Mouse (Mus musculus) ES-E14 (cell line): ENCODE measurements at regions not wholly inside any gene's neighbourhood (a gene's known extent, or its start where the extent isn't known, plus 50 kb on each side); places are given as distances from the start of the nearest gene placed in this dataset.

Experiments used
- DNase-seq: peaks from one replicate; pipeline ENCODE4 v3.0.0-alpha.2; 2013; ENCODE audit warnings: low read depth, low spot score
- H3K27ac ChIP-seq: 2 replicates; pipeline ENCODE4 v1.5.1; 2012; ENCODE audit warnings: low read depth, mild to moderate bottlenecking, low read length, moderate library complexity, mixed read lengths; ENCODE audit not compliant: poor library complexity, insufficient read depth, severe bottlenecking
- H3K36me3 ChIP-seq: 2 replicates; pipeline ENCODE4 v1.6.1; 2012; ENCODE audit warnings: mild to moderate bottlenecking, low read length, moderate library complexity, mixed read lengths; ENCODE audit not compliant: control insufficient read depth, poor library complexity, insufficient read depth, severe bottlenecking
- H3K4me1 ChIP-seq, 2 experiments: fragments of 150-350 bp in 1 of 2; sonication (generic) in 1 of 2; 2 replicates each; pipeline ENCODE4 v1.6.1; 2012; ENCODE audit warnings: low read length in 2 of 2, mild to moderate bottlenecking in 1 of 2, mixed read lengths in 1 of 2; ENCODE audit not compliant: control insufficient read depth in 2 of 2, insufficient read depth in 2 of 2, poor library complexity in 1 of 2
- H3K4me3 ChIP-seq, 2 experiments: fragments of 150-350 bp in 1 of 2; sonication (generic) in 1 of 2; 2 replicates each; pipeline ENCODE4 v1.5.1; 2012; ENCODE audit warnings: low read length in 2 of 2, low read depth in 1 of 2, mild to moderate bottlenecking in 1 of 2, mixed read lengths in 1 of 2; ENCODE audit not compliant: insufficient read depth in 1 of 2, poor library complexity in 1 of 2, severe bottlenecking in 1 of 2
- H3K9ac ChIP-seq: 2 replicates; pipeline ENCODE4 v1.6.1; 2012; ENCODE audit warnings: low read depth, mild to moderate bottlenecking, low read length, mixed read lengths; ENCODE audit not compliant: poor library complexity, insufficient read depth, severe bottlenecking
- H3K9me3 ChIP-seq: fragments of 150-350 bp; sonication (generic); 2 replicates; pipeline ENCODE4 v1.6.1; 2012; ENCODE audit warnings: low read depth, mild to moderate bottlenecking, low read length; ENCODE audit not compliant: control insufficient read depth, insufficient read depth
- CHD2 ChIP-seq: IDR thresholded peaks from 2 replicates; pipeline ENCODE4 v1.6.1; 2014; ENCODE audit warnings: mild to moderate bottlenecking, low read depth, low read length, inconsistent platforms
- HCFC1 ChIP-seq: IDR thresholded peaks from 2 replicates; pipeline ENCODE4 v1.6.1; 2012; ENCODE audit warnings: low read length, inconsistent platforms, borderline replicate concordance; ENCODE audit not compliant: insufficient read depth
- MAFK ChIP-seq: IDR thresholded peaks from 2 replicates; pipeline ENCODE4 v1.6.1; 2014; ENCODE audit warnings: mild to moderate bottlenecking, low read depth, low read length, inconsistent platforms; ENCODE audit not compliant: insufficient read depth
- ZC3H11A ChIP-seq: IDR thresholded peaks from 2 replicates; pipeline ENCODE4 v1.6.1; 2012; ENCODE audit warnings: low read depth, mild to moderate bottlenecking, inconsistent platforms, low read length, borderline replicate concordance
- ZNF384 ChIP-seq: IDR thresholded peaks from 2 replicates; pipeline ENCODE4 v1.6.1; 2012; ENCODE audit warnings: low read depth, low read length, inconsistent platforms
- in situ Hi-C, 2 experiments: fragments of 600-800 bp; cut with MboI; formaldehyde crosslinking; loops; one replicate each; pipeline ENCODE4 v1.15.1; 2025; ENCODE audit warnings: low sequenced_read_pairs in 2 of 2, inconsistent platforms in 1 of 2; ENCODE audit not compliant: unreplicated experiment in 2 of 2

DNA sequence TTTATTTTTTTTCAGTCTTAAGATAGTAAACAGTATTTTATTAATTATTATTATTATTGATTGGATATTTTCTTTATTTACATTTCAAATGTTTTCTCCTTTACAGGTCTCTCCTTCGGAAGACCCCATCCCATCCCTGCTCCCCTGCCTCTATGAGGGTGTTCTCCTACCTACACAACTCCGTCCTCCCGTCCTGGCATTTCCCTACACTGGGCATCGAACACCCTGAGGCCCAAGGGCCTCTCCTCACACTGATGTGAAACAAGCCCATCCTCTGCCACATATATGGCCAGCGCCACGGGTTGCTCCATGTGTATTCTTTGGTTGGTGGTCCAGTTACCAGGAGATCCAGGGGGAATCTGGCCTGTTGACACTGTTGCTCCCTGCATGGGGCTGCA lies 118.3 kb upstream of the Ldb2 start:
- Histone ChIP-seq H3K27ac (no peak overlapping the region), H3K4me3 (no peak overlapping the region), H3K4me1 (no peaks in the 10 kb centered on the region), H3K36me3 (no peaks in the 10 kb centered on the region), H3K9me3 (no peaks in the 10 kb centered on the region), H3K9ac (no peak overlapping the region)
- in situ Hi-C loops: no loop called here
- no peak for DNase-seq
- TF ChIP-seq ZNF384 (no peak), MAFK (no peak), HCFC1 (no peak), CHD2 (no peak)

DNA sequence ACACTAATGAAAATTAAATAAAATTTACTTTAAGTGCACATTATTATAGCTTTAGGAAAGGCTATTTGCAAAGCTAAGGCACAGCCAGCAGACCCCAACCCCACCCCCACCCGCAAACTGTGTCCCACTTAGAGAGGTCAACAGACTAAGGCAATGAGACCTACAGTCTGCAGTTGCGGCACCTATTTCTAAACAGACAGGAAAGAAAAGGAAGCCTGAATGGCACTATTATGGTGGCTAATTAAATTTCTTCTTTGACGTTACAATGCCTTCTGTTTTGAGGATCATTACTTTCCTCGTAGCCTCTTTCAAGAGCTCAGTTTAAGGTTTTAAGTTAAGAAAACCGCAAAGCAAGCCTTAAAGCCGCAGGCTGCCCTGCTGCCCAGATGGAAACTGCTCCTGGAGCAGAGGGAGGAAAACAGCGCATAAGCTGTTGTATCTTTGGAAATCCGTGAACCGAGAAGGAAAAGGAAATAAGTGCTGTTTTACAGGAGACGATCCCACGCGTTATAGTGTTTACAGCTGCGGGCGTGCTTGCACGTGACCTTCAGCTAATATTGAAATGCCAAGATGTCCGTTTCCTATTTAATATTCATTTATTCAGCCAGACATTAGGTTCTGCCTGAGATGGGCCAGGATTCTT lies 117.8 kb upstream of the Ldb2 start:
- no peaks in the 10 kb centered on the region for H3K36me3 ChIP-seq
- TF ChIP-seq HCFC1: no peak
- TF ChIP-seq ZC3H11A: no peak
- no peak for TF ChIP-seq CHD2
- no peak for TF ChIP-seq ZNF384
- TF ChIP-seq MAFK: no peak
- H3K9me3 ChIP-seq: no peaks in the 10 kb centered on the region
- no peak overlapping the region for H3K9ac ChIP-seq
- H3K4me3 ChIP-seq: no peak overlapping the region
- in situ Hi-C loops: no loop called here
- no peaks in the 10 kb centered on the region for H3K4me1 ChIP-seq
- no peak overlapping the region for H3K27ac ChIP-seq
- DNase-seq: no peak

DNA sequence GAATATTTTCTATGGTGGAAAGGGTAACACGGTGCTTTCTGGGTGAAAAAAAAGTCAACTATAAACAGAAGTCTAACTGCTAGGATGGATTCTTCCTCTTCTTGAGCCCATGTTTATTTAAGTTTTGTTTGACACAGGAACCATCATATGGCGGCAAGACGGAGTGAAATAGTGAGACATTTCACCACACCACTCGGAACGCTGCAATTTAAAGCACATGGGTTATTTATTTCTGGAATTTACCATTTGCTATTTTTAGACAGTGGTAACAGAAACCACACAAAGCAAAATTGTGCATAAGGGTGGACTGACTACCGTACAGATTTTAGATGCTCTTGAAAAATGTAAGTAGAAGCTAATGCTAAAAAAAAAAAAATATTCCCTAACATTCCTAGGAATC lies 103.1 kb upstream of the Ldb2 start:
- no peak for TF ChIP-seq ZNF384
- H3K4me3 ChIP-seq: no peak overlapping the region
- DNase-seq: no peak
- H3K4me1 ChIP-seq: no peaks in the 10 kb centered on the region
- no peak overlapping the region for H3K27ac ChIP-seq
- H3K36me3 ChIP-seq: no peaks in the 10 kb centered on the region
- in situ Hi-C loops: no loop called here
- H3K9me3 ChIP-seq: no peaks in the 10 kb centered on the region
- H3K9ac ChIP-seq: no peak overlapping the region

DNA sequence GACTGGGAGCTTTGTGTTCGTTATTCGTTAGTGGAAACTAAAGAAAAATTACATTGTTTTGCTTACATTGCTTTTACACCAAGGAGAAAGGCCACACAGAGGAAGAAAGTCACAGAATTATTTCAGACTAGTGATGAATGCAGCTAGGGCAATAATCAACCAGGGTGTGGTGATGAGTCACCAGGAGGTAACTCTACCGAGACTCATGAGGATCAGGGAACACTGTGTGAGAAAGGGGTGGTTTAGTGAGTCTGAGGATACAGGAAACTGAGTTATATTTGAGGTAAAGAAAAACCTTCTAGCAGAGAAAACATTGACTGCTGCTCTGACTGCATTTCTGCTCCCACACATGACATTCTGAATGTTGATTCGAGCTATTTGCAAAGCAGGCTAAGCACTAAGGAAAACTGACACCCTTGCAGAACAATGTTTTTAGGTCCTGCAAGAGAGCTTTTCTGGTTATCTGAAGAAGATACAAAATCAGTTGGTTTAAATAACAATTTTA lies 87.1 kb upstream of the Ldb2 start:
- no peak for TF ChIP-seq CHD2
- no peak for TF ChIP-seq ZNF384
- no peak for TF ChIP-seq MAFK
- no peak for TF ChIP-seq ZC3H11A
- TF ChIP-seq HCFC1: no peak
- H3K4me3 ChIP-seq: no peak overlapping the region
- H3K9me3 ChIP-seq: no peaks in the 10 kb centered on the region
- H3K27ac ChIP-seq: no peak overlapping the region
- H3K4me1 ChIP-seq: no peaks in the 10 kb centered on the region
- H3K9ac ChIP-seq: no peak overlapping the region
- in situ Hi-C loops: no loop called here
- DNase-seq: no peak
- no peaks in the 10 kb centered on the region for H3K36me3 ChIP-seq

DNA sequence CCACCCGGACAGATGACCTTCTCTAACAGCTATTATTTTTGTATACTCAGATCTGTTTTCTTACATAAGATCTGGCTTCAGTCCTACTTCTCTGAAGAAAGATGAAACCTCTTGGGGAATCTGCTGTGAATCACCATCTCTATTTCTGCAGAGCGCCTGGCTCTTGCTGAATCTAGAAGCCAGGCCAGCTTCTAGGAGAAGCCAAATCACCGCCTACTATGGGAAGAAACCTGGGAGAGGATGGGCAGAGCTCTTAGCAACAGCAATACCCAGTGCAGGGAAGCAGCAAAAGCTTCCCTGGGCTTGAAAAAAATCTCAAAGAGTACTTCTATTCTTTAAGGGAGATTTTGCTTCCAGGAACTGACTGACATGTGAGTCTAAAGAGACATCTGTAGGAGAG lies 77.5 kb upstream of the Ldb2 start:
- DNase-seq: no peak
- Histone ChIP-seq H3K36me3 (no peaks in the 10 kb centered on the region), H3K4me3 (no peak overlapping the region), H3K27ac (no peak overlapping the region), H3K9me3 (no peaks in the 10 kb centered on the region), H3K9ac (no peak overlapping the region), H3K4me1 (no peaks in the 10 kb centered on the region)
- TF ChIP-seq ZC3H11A: no peak
- TF ChIP-seq CHD2: no peak
- no peak for TF ChIP-seq ZNF384
- TF ChIP-seq HCFC1: no peak
- TF ChIP-seq MAFK: no peak
- in situ Hi-C loops: no loop called here
